Mouse (Mus musculus) heart, adult 2 months (tissue): ENCODE measurements at regions not wholly inside any gene's neighbourhood (a gene's known extent, or its start where the extent isn't known, plus 50 kb on each side); places are given as distances from the start of the nearest gene placed in this dataset.

Experiments
- DNase-seq, 2 experiments: peaks; one replicate each; pipeline ENCODE4 v3.0.0; 2021
- H3K27ac ChIP-seq: fragments of 200-600 bp; 2 replicates; pipeline ENCODE4 v1.8.1; 2022
- H3K27me3 ChIP-seq: fragments of 200-500 bp; 2 replicates; pipeline ENCODE4 v1.6.1; 2012; ENCODE audit warnings: mild to moderate bottlenecking, low read length, inconsistent platforms, mixed read lengths; ENCODE audit not compliant: control insufficient read depth, insufficient read depth
- H3K36me3 ChIP-seq: fragments of 200-500 bp; 2 replicates; pipeline ENCODE4 v1.6.1; 2012; ENCODE audit warnings: low read length, inconsistent platforms; ENCODE audit not compliant: control insufficient read depth, insufficient read depth
- H3K4me1 ChIP-seq: fragments of 200-500 bp; 2 replicates; pipeline ENCODE4 v1.6.1; 2011; ENCODE audit warnings: low read length; ENCODE audit not compliant: control insufficient read depth, insufficient read depth
- H3K4me3 ChIP-seq: fragments of 200-600 bp; 2 replicates; pipeline ENCODE4 v1.8.1; 2022
- H3K79me2 ChIP-seq: fragments of 200-500 bp; replicated peaks from 2 replicates; pipeline ENCODE4 v1.6.1; 2012; ENCODE audit warnings: mild to moderate bottlenecking, inconsistent platforms, low read length, moderate library complexity, mixed read lengths; ENCODE audit not compliant: control insufficient read depth, insufficient read depth
- H3K9ac ChIP-seq: fragments of 200-500 bp; 2 replicates; pipeline ENCODE4 v1.6.1; 2012; ENCODE audit warnings: low read depth, mild to moderate bottlenecking, control low read depth, inconsistent platforms, low read length, mixed read lengths
- CTCF ChIP-seq: fragments of 200-600 bp; IDR thresholded peaks from 2 replicates; pipeline ENCODE4 v1.8.1; 2022; ENCODE audit warnings: antibody characterized with exemption, mild to moderate bottlenecking, moderate library complexity
- EP300 ChIP-seq: fragments of 200-500 bp; IDR thresholded peaks from 2 replicates; pipeline ENCODE4 v1.6.1; 2011; ENCODE audit warnings: low read depth, low read length, control low read depth; ENCODE audit not compliant: insufficient read depth
- POLR2A ChIP-seq: fragments of 200-500 bp; IDR thresholded peaks from 2 replicates; pipeline ENCODE4 v1.6.1; 2011; ENCODE audit warnings: mild to moderate bottlenecking, low read depth, low read length, control low read depth; ENCODE audit not compliant: insufficient read depth
- WGBS: fragments of 180-500 bp; shearing (Covaris S2); methylation state at CpG from one replicate; pipeline ENCODE4 v1.1.7; 2018; 5-methylcytosine and 5-hydroxymethylcytosine counted together
- intact Hi-C: fragments of 180-260 bp; cut with DNase I; formaldehyde crosslinking; loops from one replicate; pipeline ENCODE4 v1.15.1; 2025

GRCm38 (mm10) chr9:52454445-52454844 lies 225.1 kb downstream of the AI593442 start:
- intact Hi-C loops: no loop called here
- Histone ChIP-seq H3K4me1 (no peaks in the 10 kb centered on the region), H3K4me3 (no peak overlapping the region), H3K27me3 (no peaks in the 10 kb centered on the region), H3K79me2 (no peaks in the 10 kb centered on the region), H3K36me3 (no peaks in the 10 kb centered on the region), H3K9ac (no peak overlapping the region), H3K27ac (no peak overlapping the region)
- no peak for DNase-seq
- TF ChIP-seq EP300: no peak
- no peak for TF ChIP-seq CTCF
- TF ChIP-seq POLR2A: no peak
- WGBS: 75% methylated on average over 2 of the region's 2 CpGs

GRCm38 (mm10) chr9:52451792-52452191 lies 227.8 kb downstream of the AI593442 start:
- TF ChIP-seq POLR2A (no peak), EP300 (no peak), CTCF (no peak)
- WGBS: 68% methylated on average over 3 of the region's 3 CpGs

GRCm38 (mm10) chr9:52448245-52448644 lies 231.3 kb downstream of the AI593442 start:
- no peak for TF ChIP-seq CTCF
- TF ChIP-seq EP300: no peak
- TF ChIP-seq POLR2A: no peak
- Histone ChIP-seq H3K9ac (no peak overlapping the region), H3K27ac (no peak overlapping the region), H3K79me2 (no peaks in the 10 kb centered on the region), H3K4me1 (no peaks in the 10 kb centered on the region), H3K36me3 (no peaks in the 10 kb centered on the region), H3K4me3 (no peak overlapping the region), H3K27me3 (no peaks in the 10 kb centered on the region)
- DNase-seq: no peak
- intact Hi-C loops: no loop called here

More at GRCm38 (mm10) chr9:52451792-52452191, 227.8 kb downstream of the AI593442 start:
- Histone ChIP-seq H3K4me3 (no peak overlapping the region), H3K27me3 (no peaks in the 10 kb centered on the region), H3K36me3 (no peaks in the 10 kb centered on the region), H3K27ac (no peak overlapping the region), H3K4me1 (no peaks in the 10 kb centered on the region), H3K79me2 (no peaks in the 10 kb centered on the region), H3K9ac (no peak overlapping the region)
- no peak for DNase-seq
- intact Hi-C loops: no loop called here

GRCm38 (mm10) chr9:52443228-52443627 lies 236.4 kb downstream of the AI593442 start:
- intact Hi-C loops: no loop called here
- Histone ChIP-seq H3K4me1 (no peaks in the 10 kb centered on the region), H3K79me2 (no peaks in the 10 kb centered on the region), H3K9ac (no peak overlapping the region), H3K27me3 (no peaks in the 10 kb centered on the region), H3K4me3 (no peak overlapping the region), H3K27ac (no peak overlapping the region), H3K36me3 (no peaks in the 10 kb centered on the region)
- 58% methylated on average over 7 of the region's 7 CpGs for WGBS
- DNase-seq: no peak
- TF ChIP-seq CTCF (no peak), EP300 (no peak), POLR2A (no peak)

- Histone ChIP-seq H3K4me1 (no peaks in the 10 kb centered on the region), H3K27me3 (no peaks in the 10 kb centered on the region), H3K27ac (no peak overlapping the region), H3K9ac (no peak overlapping the region), H3K36me3 (no peaks in the 10 kb centered on the region), H3K4me3 (no peak overlapping the region), H3K79me2 (no peaks in the 10 kb centered on the region)
- 60% methylated on average over 4 of the region's 4 CpGs for WGBS
- intact Hi-C loops: no loop called here
- no peak for TF ChIP-seq CTCF
- TF ChIP-seq EP300: no peak
- no peak for TF ChIP-seq POLR2A
- DNase-seq: no peak
Measured at GRCm38 (mm10) chr9:52434215-52434614, 245.4 kb downstream of the AI593442 start.

DNA sequence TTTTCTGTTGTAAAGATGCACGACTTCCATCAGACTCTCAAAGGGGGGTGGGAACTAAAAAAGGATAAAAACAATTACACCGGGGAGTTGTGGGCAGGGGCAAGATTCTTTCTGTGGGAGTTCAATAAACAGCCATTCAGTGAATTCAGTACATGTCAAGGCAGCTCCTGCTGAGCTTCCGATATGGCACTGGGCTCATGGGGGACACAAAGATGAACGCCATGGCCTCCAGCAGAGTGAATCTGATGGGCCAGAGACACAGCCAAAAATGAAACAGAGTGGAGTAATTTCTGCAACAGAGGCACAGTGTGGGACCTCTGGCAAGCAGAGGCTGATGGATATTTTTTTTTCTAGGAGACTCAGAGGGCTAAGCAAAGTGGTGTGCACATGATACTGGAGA lies 254.2 kb downstream of the AI593442 start:
- Histone ChIP-seq H3K79me2 (no peaks in the 10 kb centered on the region), H3K27ac (no peak overlapping the region), H3K36me3 (no peaks in the 10 kb centered on the region), H3K27me3 (no peaks in the 10 kb centered on the region), H3K9ac (no peak overlapping the region), H3K4me3 (no peak overlapping the region), H3K4me1 (no peaks in the 10 kb centered on the region)
- no peak for DNase-seq
- intact Hi-C loops: no loop called here
- WGBS: 73% methylated on average over 4 of the region's 4 CpGs
- TF ChIP-seq CTCF (no peak), POLR2A (no peak), EP300 (no peak)
